Mouse (Mus musculus) liver, embryonic 18 days (tissue): Measurements from ENCODE around the gene Rhbg. TPM values are rescaled to one million over a fixed set of nuclear protein-coding genes. Genes with fewer than 3 reads are reported as not detected.

Experiments
- polyA plus RNA-seq: library from polyadenylated mRNA; depleted of rRNA; stranded (reverse); fragments of >200 nt; gene quantifications from 2 replicates; pipeline ENCODE4 v1.2.3, GENCODE M21; 2012; rRNA removed

Gene Rhbg
- 1.5 and 1.9 TPM in 2 replicates for polyA plus RNA-seq

DNA sequence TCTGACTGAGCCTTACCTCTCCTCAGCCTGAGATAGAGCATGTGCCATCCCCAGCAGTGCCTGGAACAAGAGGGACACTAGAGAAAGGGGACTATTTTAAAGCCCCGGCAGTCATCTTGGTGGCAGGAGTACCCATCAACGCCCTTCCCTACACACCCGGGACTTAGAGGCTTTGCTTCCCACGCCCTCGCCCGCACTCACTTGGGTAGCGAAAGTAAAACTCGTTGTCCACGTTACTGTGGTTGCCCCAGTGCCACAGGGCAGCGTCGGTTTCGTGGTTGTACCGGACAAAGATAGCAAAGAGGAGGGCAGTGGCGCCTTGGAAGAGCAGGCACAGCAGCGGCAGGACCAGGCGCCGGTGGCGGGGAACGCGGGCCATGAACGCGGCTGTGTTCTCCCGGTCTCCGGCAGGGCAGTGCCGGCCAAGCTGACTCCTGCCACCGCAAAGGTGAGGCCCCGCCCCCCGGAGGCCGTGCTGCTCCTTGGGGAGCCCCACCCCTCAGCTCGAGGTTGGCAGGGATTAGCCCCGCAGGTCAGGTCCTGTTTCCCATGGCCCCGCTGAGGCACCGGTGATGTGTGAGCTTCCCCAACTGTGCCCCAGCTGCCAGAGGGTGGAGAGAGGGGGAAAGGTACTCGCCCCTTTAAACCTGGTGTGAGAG is at the start of gene Rhbg:
Gene Rhbg, minus strand, starts transcription at position 442 of the 659 bp plus-strand sequence.

DNA sequence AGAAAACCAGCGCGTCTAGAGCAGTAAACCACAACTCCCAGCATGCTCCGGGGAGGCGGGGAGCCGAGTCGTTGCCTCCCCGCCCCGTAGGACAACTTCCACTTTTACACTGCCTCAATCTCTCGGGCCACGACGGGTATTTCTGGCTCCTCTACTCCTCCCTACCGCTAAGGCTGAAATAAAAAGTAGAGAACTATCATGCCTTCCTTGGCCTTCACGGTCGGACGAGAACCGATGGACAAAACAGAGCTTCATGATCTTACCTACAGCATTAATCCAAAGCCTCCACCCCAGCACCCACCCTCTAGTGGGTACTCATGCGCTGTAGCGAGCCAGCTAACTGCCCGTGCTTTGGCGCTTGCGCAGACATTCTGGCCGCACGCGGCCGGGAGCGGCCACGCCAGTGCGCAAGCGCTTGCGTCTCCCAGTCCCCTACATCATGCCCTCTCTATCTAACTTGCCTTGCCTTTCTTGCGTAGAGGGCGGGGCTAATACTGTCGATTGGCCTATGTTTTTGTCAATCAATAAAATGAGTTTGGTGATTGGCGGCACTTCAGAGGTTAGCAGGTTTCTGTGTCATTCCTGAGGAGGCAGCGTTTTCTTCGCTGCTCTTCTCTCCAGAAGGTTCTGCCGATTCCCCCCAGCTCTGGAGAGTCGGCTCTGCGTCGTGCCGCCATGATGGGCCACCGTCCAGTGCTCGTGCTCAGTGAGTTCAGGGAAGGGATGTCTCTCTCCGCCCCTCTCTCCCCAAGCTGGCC is 42.2 kb upstream of the Rhbg start, which contains the start of the genes Tsacc and Cct3:
Gene Tsacc, minus strand, starts transcription at position 439 of the 758 bp plus-strand sequence.
Gene Cct3, plus strand, starts transcription at position 556 of the 758 bp plus-strand sequence.

DNA sequence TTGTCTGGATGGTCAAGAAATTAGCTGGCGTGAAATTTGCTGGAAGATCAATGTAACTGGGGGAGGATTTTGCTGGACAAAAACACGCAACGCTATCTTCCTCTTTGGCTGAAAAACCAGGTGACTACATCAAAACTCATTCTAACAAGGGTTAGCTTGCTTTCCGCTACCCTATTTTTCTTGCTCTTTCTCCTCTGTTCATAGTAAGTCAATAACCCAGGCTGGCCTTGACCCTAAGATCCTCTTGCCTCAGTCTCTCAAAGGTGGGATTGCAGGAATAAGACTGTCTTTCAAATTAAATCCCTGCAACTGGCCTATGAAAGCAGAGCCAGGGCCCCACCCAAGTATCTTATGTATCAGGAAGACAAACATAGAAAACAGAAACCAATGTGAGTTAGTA is 32.6 kb upstream of the Rhbg start, which contains the start of gene Gm38392:
Gene Gm38392, minus strand, starts transcription at position 101 of the 400 bp plus-strand sequence.

Other genes with a start within 250 kb of the Rhbg start
- not detected in 2 replicates for gene Hapln2, start 227.1 kb downstream of the Rhbg start, polyA plus RNA-seq
- 7.2 and 7.3 TPM in 2 replicates for gene Gpatch4, start 211.6 kb downstream of the Rhbg start, polyA plus RNA-seq
- gene Naxe, start 196.2 kb downstream of the Rhbg start, polyA plus RNA-seq = 38.4 and 41.8 TPM in 2 replicates
- not detected in 2 replicates for gene Ttc24, start 176.4 kb downstream of the Rhbg start, polyA plus RNA-seq
- 3.4 and 4.3 TPM in 2 replicates for gene Iqgap3, start 172.7 kb downstream of the Rhbg start, polyA plus RNA-seq
- 9.0 and 11.5 TPM in 2 replicates for gene Mef2d, start 112.3 kb downstream of the Rhbg start, polyA plus RNA-seq
- gene Gm38392, start 32.5 kb upstream of the Rhbg start, polyA plus RNA-seq = 0.08 TPM in 1 of 2 replicates, not detected in the other
- 2.2 and 2.4 TPM in 2 replicates for gene Tsacc, start 42.3 kb upstream of the Rhbg start, polyA plus RNA-seq
- 116 and 118 TPM in 2 replicates for gene Cct3, start 42.4 kb upstream of the Rhbg start, polyA plus RNA-seq
- gene Glmp, start 70.3 kb upstream of the Rhbg start, polyA plus RNA-seq = 43.8 and 50.1 TPM in 2 replicates
- gene Tmem79, start 81.4 kb upstream of the Rhbg start, polyA plus RNA-seq = 0.58 and 0.64 TPM in 2 replicates
- gene Smg5, start 81.6 kb upstream of the Rhbg start, polyA plus RNA-seq = 22.9 and 25.4 TPM in 2 replicates
- gene Paqr6, start 109.9 kb upstream of the Rhbg start, polyA plus RNA-seq = 2.5 and 3.6 TPM in 2 replicates
- gene Bglap3, start 118.0 kb upstream of the Rhbg start, polyA plus RNA-seq = 0.35 and 0.79 TPM in 2 replicates
- gene Bglap2, start 124.0 kb upstream of the Rhbg start, polyA plus RNA-seq = not detected in 2 replicates
- gene Bglap, start 129.8 kb upstream of the Rhbg start, polyA plus RNA-seq = 0.16 TPM in 1 of 2 replicates, not detected in the other
- gene Pmf1, start 155.6 kb upstream of the Rhbg start, polyA plus RNA-seq = 38.9 and 40.2 TPM in 2 replicates
- gene Slc25a44, start 170.4 kb upstream of the Rhbg start, polyA plus RNA-seq = 11.4 and 12.7 TPM in 2 replicates
- 30.0 and 30.8 TPM in 2 replicates for gene Sema4a, start 206.5 kb upstream of the Rhbg start, polyA plus RNA-seq